Mouse (Mus musculus): ENCODE measurements at regions not wholly inside any gene's neighbourhood (a gene's known extent, or its start where the extent isn't known, plus 50 kb on each side); places are given as distances from the start of the nearest gene placed in this dataset.

DNA sequence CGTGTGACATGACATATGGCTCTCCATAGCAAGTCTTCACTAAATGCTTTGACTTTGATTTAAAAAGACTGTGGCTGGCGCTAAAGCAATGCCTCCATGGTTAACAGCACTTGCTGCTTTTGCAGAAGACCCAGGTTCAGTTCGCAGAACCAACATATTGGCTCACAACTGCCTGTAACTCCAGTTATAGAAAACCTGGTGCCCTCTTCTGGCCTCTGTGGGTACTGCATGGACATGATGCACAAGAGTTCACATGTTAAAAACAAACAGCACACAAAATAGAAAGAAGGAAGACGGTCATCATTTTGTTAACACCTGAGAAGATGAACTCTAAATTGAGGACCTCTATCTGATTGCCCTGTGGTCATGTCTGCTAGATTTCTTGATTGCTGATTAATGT, 423.8 kb downstream of the Rwdd3 start:
- TF ChIP-seq CTCF (conservative IDR thresholded peaks at IDR 0.05; ENCODE audit: low read length) (peak; percentile 67), POU5F1 (IDR thresholded peaks at IDR 0.05; ENCODE audit: borderline replicate concordance, low read length) (no peak)

Measured in E14TG2a.4 (cell line).